Mouse (Mus musculus) hindbrain, embryonic 16.5 days (tissue): ENCODE data around the gene Fat2. TPM values are rescaled to one million over a fixed set of nuclear protein-coding genes. Genes with fewer than 3 reads are reported as not detected.

ENCODE experiments used
- ATAC-seq: fragments of 200-750 bp; cut with Nextera tagmentation; 2 replicates; pipeline ENCODE4 v1.8.0; 2017; ENCODE audit warnings: moderate TSS enrichment, moderate library complexity
- H3K27ac ChIP-seq: fragments of 300-500 bp; sonication (generic); 2 replicates; pipeline ENCODE4 v1.5.1; 2014; ENCODE audit warnings: low read depth, mild to moderate bottlenecking, control low read depth, low read length, moderate library complexity
- H3K27me3 ChIP-seq: fragments of 300-500 bp; sonication (generic); replicated peaks from 2 replicates; pipeline ENCODE4 v1.6.1; 2014; ENCODE audit warnings: low read length; ENCODE audit not compliant: control insufficient read depth, insufficient read depth
- H3K36me3 ChIP-seq: fragments of 300-500 bp; sonication (generic); 2 replicates; pipeline ENCODE4 v1.6.1; 2014; ENCODE audit warnings: mild to moderate bottlenecking, low read length, moderate library complexity, mixed read lengths; ENCODE audit not compliant: control insufficient read depth, insufficient read depth
- H3K4me1 ChIP-seq: fragments of 300-500 bp; sonication (generic); 2 replicates; pipeline ENCODE4 v1.6.1; 2014; ENCODE audit warnings: low read depth, low read length; ENCODE audit not compliant: control insufficient read depth, insufficient read depth
- H3K4me2 ChIP-seq: fragments of 300-500 bp; sonication (generic); 2 replicates; pipeline ENCODE4 v1.6.1; 2014; ENCODE audit warnings: mild to moderate bottlenecking, low read length, control low read depth, moderate library complexity
- H3K4me3 ChIP-seq: fragments of 300-500 bp; sonication (generic); 2 replicates; pipeline ENCODE4 v1.5.1; 2014; ENCODE audit warnings: mild to moderate bottlenecking, low read length, control low read depth, moderate library complexity
- H3K9ac ChIP-seq: fragments of 300-500 bp; sonication (generic); 2 replicates; pipeline ENCODE4 v1.6.1; 2014; ENCODE audit warnings: low read depth, mild to moderate bottlenecking, control low read depth, low read length, moderate library complexity
- H3K9me3 ChIP-seq: fragments of 300-500 bp; sonication (generic); 2 replicates; pipeline ENCODE4 v1.6.1; 2014; ENCODE audit warnings: mild to moderate bottlenecking, low read length, moderate library complexity; ENCODE audit not compliant: control insufficient read depth
- WGBS: fragments of 180-500 bp; shearing (Covaris S2); extraction: QIAGEN DNeasy Blood & Tissue Kit; methylation state at CpG from one replicate; pipeline ENCODE4 v1.1.7; 2014; 5-methylcytosine and 5-hydroxymethylcytosine counted together
- polyA plus RNA-seq: library from polyadenylated mRNA; unstranded; fragments of >200 nt; fragmentation: Nextera tagmentation; extraction: Ambion mirVana; gene quantifications from 2 replicates; pipeline ENCODE4 v1.2.1, GENCODE M21; 2015

Fat2 gene
- polyA plus RNA-seq: 0.36 and 0.45 TPM in 2 replicates

DNA sequence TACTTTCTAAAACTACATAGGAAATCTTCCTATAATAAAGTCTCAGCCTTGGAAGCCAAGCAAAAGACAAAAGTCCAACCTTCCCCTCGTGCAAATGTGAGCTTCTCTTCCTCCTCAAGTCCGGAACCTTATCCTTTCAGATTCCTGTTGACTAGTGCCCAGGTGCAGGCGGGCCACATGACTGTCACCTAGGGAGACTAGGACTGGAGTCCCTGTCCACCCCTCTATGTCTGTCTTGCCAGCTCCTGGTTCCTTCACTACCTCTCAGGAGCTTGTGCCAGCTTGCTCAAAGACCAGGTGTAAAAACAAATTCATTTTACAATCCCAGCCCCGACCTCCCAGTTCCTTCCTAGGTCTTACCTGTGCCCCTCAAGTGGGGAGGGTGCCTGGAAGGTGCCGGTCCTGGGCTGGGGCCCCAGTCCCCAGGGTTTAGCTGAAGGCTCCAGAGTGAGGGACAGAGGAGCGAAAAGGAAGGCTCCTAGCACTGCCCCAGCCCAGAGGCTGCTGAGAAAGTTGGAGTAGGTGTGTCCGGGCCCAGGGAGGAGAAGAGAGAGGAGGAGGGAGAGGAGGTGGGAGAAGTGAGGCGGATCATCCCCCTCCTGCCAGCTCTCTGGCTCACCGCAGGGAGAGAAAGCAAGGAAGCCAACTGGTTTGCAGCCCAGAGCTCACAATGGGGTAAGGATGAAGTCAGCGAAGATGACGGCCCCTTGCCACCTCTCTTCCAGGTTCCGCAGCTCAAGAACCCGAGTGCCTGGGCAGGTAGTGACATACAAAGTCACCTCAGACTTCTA, at the start of gene Fat2:
Gene Fat2 (minus strand): TSS at position 464 of the 791 bp plus-strand sequence.
- no peak within 1 kb of the TSS; the same call in 1 of the 2 replicates for H3K4me3 ChIP-seq
- no peak within 1 kb of the TSS for H3K9ac ChIP-seq
- H3K4me1 ChIP-seq: no peaks in the 10 kb centered on the region
- H3K9me3 ChIP-seq: no peaks in the 10 kb centered on the region
- no peaks in the 10 kb centered on the region for H3K27me3 ChIP-seq
- H3K4me2 ChIP-seq: no peak within 1 kb of the TSS
- ATAC-seq: no peak
- H3K27ac ChIP-seq: no peak within 1 kb of the TSS
- 50% methylated on average over 13 of the region's 13 CpGs for WGBS
- H3K36me3 ChIP-seq: no peaks in the 10 kb centered on the region

DNA sequence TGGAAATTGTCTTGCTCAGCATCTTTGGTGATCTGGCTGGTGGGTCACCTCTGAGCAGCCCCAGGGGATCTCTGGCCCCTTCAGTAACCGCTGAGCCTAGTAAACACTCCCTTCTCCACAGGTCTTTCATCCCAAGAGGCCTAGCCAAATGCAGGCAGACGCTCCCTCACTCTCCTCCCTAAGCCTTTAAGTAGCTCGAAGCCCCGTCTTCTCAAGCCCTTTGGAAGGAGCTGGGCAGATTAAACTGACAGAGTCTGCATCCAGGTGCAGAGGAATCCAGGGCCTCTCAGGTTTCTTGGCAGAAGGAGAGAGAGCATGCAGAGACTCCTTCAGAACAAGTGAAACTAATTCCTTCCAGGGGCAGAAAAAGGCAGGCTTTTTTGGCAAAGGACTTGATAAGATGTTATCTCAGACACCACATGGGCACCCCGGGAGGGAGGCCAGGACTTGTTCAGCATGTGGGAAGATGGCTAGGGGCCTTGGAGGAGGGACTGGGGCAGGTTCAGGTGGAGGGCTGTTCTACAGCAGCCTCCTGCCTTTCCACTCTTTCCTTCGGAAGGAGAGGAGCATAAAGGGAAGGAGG, 47.2 kb upstream of the Fat2 start:
- ATAC-seq: no peak
- Histone ChIP-seq H3K4me2 (no peak overlapping the region), H3K4me1 (0 out of 2 replicates have a peak, but pooled peaks cover 4% of the 10 kb centered on the region), H3K9ac (no peak overlapping the region), H3K27ac (no peak overlapping the region), H3K27me3 (no peaks in the 10 kb centered on the region; the same call in 1 of the 2 replicates), H3K4me3 (no peak overlapping the region), H3K36me3 (no peaks in the 10 kb centered on the region), H3K9me3 (no peaks in the 10 kb centered on the region)
- WGBS: 39% methylated on average over 6 of the region's 6 CpGs

DNA sequence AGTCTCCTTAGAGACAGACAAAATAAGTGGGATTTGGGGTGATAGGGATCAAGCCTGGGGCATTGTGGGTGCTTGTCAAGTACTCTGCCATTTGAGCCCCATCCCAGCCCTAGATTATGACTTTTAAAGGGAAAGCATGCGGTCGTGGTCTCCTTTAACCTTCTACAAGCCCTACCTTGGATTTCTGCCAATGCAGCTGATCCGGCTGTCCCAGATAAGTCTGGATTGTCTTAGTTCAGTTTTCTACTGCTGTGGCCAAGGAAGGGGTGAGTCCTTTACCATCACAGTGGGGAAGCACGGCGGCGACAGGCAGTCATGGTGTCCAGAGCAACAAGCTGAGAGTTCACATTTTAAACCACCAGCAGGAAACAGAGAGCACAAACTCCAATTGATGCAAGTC, 44.5 kb upstream of the Fat2 start:
- H3K4me3 ChIP-seq: no peak overlapping the region
- H3K9me3 ChIP-seq: no peaks in the 10 kb centered on the region
- no peaks in the 10 kb centered on the region for H3K36me3 ChIP-seq
- no peak overlapping the region for H3K4me2 ChIP-seq
- no peak overlapping the region for H3K27ac ChIP-seq
- H3K9ac ChIP-seq: no peak overlapping the region
- WGBS: 55% methylated on average over 6 of the region's 6 CpGs
- H3K27me3 ChIP-seq: no peaks in the 10 kb centered on the region
- H3K4me1 ChIP-seq: no peaks in the 10 kb centered on the region
- ATAC-seq: no peak

DNA sequence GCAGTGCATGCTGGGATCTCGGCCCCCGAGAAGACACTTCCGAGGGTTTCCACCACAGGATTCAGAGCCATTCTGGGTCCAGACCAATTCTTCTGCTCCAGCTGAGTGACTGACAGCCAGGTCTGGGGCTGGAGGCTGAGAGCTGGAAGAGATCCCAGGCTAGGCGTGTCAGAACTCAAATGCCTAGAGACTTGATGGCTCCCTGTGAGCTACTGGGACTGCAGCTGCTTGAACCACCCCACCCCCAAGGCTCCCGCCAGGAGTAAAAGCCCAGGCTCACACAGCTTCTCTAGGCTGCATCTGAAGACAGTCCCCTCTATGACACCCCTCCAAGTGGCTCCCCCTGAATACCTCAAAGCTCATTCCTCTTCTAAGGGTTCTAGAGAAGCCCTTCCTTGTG, 42.0 kb upstream of the Fat2 start:
- Histone ChIP-seq H3K9ac (no peak overlapping the region), H3K36me3 (no peaks in the 10 kb centered on the region), H3K4me3 (no peak overlapping the region), H3K27ac (0 out of 2 replicates have a peak overlapping the region, but pooled peaks have one; percentile 4), H3K4me1 (no peaks in the 10 kb centered on the region), H3K27me3 (no peaks in the 10 kb centered on the region), H3K4me2 (no peak overlapping the region), H3K9me3 (no peaks in the 10 kb centered on the region)
- 34% methylated on average over 5 of the region's 5 CpGs for WGBS
- ATAC-seq: peak; percentile 81

DNA sequence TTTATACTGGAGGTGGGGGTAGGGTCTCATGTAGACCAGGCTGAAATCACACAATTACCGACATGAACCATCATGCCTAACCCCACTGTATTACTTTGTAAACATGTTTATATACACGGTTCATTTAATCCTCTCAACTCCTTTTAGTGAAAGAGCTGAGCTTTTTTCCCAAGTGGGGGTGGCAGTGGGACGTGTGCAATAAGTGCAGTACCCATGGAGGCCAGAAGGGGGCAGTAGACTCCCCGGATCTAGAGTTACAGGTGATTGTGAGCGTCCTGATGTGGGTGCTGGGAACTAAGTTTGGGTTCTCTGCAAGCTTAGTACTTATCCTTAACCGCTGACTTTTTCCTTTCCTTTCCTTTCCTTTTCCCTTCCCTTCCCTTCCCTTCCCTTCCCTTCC, 37.5 kb upstream of the Fat2 start:
- no peak overlapping the region for H3K9ac ChIP-seq
- no peak overlapping the region for H3K4me2 ChIP-seq
- no peaks in the 10 kb centered on the region for H3K4me1 ChIP-seq
- no peak overlapping the region for H3K4me3 ChIP-seq
- no peak overlapping the region for H3K27ac ChIP-seq
- H3K36me3 ChIP-seq: no peaks in the 10 kb centered on the region
- ATAC-seq: no peak
- no peaks in the 10 kb centered on the region for H3K9me3 ChIP-seq
- 58% methylated on average over 6 of the region's 6 CpGs for WGBS
- no peaks in the 10 kb centered on the region for H3K27me3 ChIP-seq

DNA sequence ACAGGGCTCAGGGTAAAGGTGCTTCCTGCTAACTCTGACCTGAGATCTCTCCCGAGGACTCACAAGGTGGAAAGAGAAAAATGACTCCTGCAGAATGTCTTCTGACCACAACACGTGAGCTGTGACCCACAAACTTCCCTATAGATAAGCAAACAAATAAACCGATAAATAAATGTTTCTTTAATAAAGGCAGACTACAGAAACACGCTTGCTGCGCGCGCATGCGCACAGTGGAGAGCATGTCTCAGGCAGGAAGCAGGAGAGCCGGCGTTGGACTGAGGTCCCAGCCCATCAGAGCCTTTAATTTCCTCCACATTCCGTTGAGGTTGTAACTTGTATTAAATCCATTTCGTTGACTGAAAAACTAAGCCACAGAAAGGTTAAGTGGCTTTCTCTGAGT, 37.0 kb upstream of the Fat2 start:
- no peak for ATAC-seq
- WGBS: 82% methylated on average over 12 of the region's 12 CpGs

DNA sequence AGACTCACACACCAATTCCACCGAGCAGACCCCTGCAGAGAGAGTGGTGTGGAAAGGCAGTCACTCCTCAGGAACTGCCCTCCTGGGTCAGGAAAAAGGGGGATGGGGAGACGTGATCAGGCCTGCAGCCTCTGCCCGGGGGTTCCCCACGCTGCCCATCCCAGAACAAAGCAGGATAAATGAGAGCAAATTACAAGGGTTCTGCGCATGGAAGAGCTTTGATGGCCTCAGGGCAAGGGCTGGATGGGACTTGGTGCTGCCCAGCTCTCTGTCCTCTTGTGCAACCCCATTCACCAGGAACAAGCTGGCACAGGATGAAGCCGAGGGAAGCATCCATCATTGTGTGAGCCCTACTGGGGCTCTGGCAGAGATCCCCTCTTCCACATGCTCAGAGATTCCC, 35.6 kb upstream of the Fat2 start:
- no peaks in the 10 kb centered on the region for H3K9me3 ChIP-seq
- H3K27ac ChIP-seq: no peak overlapping the region
- no peak for ATAC-seq
- no peaks in the 10 kb centered on the region for H3K27me3 ChIP-seq
- H3K4me3 ChIP-seq: no peak overlapping the region
- no peak overlapping the region for H3K4me2 ChIP-seq
- H3K4me1 ChIP-seq: no peaks in the 10 kb centered on the region
- H3K36me3 ChIP-seq: no peaks in the 10 kb centered on the region
- WGBS: 37% methylated on average over 6 of the region's 6 CpGs
- H3K9ac ChIP-seq: no peak overlapping the region

More for the DNA sequence above, 37.0 kb upstream of the Fat2 start:
- H3K9me3 ChIP-seq: no peaks in the 10 kb centered on the region
- H3K27me3 ChIP-seq: no peaks in the 10 kb centered on the region
- H3K4me1 ChIP-seq: no peaks in the 10 kb centered on the region
- H3K27ac ChIP-seq: no peak overlapping the region
- no peak overlapping the region for H3K9ac ChIP-seq
- no peak overlapping the region for H3K4me2 ChIP-seq
- no peaks in the 10 kb centered on the region for H3K36me3 ChIP-seq
- H3K4me3 ChIP-seq: no peak overlapping the region

DNA sequence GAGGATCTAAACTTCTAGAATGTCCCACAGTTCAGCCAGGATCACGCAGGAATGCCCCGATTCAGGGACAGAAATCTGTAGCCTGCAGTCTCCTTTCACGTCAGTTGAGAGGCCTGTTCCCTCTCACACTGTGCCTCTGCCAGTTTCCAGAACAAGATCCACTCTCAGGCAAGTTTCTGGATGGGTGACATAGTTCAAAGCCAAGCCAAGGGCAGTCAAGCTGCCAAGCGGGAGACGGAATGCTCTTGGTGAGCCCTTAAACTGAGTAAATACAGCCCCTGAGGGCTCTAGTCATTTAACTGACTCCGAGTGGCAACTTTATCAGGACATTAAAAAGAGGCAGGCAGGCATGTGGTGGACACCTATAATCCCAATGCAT, 32.7 kb upstream of the Fat2 start:
- WGBS: 73% methylated on average over 6 of the region's 6 CpGs
- H3K27ac ChIP-seq: no peak overlapping the region
- H3K9me3 ChIP-seq: no peaks in the 10 kb centered on the region
- ATAC-seq: no peak
- H3K36me3 ChIP-seq: no peaks in the 10 kb centered on the region
- no peaks in the 10 kb centered on the region for H3K27me3 ChIP-seq
- H3K4me3 ChIP-seq: no peak overlapping the region
- H3K9ac ChIP-seq: no peak overlapping the region
- no peaks in the 10 kb centered on the region for H3K4me1 ChIP-seq
- H3K4me2 ChIP-seq: no peak overlapping the region

DNA sequence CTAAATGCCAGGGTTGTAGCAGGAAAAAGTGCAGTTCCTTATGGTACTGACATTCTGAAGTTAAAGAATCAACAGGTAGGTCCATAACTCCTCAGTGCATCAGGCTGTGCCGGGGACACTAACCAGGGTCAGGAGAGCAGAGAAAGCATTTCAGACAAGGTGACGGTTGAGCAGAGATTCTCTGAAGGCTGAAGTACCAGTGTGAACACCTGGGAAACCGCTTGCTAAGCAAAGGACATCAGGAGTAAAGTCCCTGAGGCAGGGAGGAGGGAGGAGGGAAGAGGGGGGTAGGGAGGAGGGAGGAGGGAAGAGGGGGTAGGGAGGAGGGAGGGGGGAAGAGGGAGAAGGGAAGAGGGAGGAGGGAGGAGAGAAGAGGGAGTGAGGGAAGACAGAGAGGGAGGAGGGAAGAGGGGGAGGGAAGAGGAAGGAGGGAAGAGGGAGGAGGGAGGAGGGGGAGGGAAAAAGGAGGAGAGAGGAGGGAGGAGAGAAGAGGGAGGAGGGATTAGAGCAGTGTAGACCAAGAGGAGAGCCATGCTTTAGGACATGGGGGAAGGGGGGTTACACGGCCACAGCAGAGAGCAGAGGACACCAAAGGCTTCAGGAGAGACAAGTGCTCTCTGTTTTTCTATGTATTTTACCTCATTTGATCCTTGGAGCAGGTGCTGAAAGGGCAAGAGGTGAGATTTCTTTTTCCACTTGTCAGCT, 32.2 kb upstream of the Fat2 start:
- 62% methylated on average over 4 of the region's 4 CpGs for WGBS
- no peak for ATAC-seq
- Histone ChIP-seq H3K27ac (no peak overlapping the region), H3K27me3 (no peaks in the 10 kb centered on the region), H3K4me2 (no peak overlapping the region), H3K36me3 (no peaks in the 10 kb centered on the region), H3K9me3 (no peaks in the 10 kb centered on the region), H3K4me3 (no peak overlapping the region), H3K4me1 (no peaks in the 10 kb centered on the region), H3K9ac (no peak overlapping the region)
